Mouse (Mus musculus): Measurements from ENCODE around the gene Olfr1301. TPM values are rescaled to one million over a fixed set of nuclear protein-coding genes. Genes with fewer than 3 reads are reported as not detected.

The Olfr1301 gene
- polyA plus RNA-seq (2015; fragmentation: Nextera tagmentation; extraction: Ambion mirVana), result not detected in 2 replicates

DNA sequence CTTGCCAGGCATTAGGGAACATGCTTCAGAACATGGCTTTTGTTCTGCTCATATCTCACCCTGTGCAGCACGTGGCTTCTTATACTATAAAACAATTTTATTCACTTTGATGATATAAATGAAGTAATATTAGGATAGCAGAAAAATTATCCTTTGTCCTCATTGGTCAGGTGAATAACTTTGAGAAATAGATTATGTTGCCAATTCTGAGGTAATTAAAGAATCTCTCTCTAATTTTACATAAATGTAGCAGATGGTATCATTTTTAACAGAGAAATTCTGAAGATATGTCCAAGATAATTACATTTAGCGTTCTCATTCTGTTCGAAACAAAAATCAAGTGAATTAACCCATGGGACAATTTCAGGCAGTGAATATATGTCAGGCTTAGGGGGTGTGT lies at the start of gene Olfr1301:
Gene Olfr1301, plus strand, starts transcription at position 301 of the 400 bp plus-strand sequence.

DNA sequence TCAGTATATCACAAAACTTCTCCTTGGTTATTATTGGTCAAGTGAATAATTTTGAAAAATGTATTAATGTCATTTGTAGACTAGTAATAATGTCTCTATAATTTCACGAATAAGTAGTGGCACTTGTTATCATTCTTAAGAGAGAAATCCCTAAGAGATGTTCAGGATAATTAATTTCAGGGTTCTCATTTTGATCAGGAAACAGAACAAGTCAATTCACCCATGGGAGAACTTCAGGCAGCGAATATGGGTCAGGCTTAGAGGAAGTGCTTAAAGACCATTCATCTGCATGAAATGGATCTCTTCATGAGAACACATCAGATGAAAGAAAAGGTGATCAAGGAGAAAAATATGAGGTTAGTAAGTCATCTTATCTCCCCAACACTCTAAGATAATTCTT lies 26.3 kb downstream of the Olfr1301 start, which contains the start of gene Olfr1302:
Gene Olfr1302, plus strand, starts transcription at position 301 of the 400 bp plus-strand sequence.

Other genes starting within 250 kb of the Olfr1301 start
- gene Olfr1293-ps, start 225.8 kb upstream of the Olfr1301 start, polyA plus RNA-seq (2015; fragmentation: Nextera tagmentation; extraction: Ambion mirVana), result not detected in 2 replicates
- gene Olfr1294, start 210.7 kb upstream of the Olfr1301 start, polyA plus RNA-seq (2015; fragmentation: Nextera tagmentation; extraction: Ambion mirVana), result not detected in 2 replicates
- gene Olfr1295, start 181.3 kb upstream of the Olfr1301 start, polyA plus RNA-seq (2015; fragmentation: Nextera tagmentation; extraction: Ambion mirVana), result not detected in 2 replicates
- not detected in 2 replicates for gene Olfr1297, start 124.5 kb upstream of the Olfr1301 start, polyA plus RNA-seq (2015; fragmentation: Nextera tagmentation; extraction: Ambion mirVana)
- not detected in 2 replicates for gene Olfr1298, start 101.8 kb upstream of the Olfr1301 start, polyA plus RNA-seq (2015; fragmentation: Nextera tagmentation; extraction: Ambion mirVana)
- gene Olfr1299, start 89.6 kb upstream of the Olfr1301 start, polyA plus RNA-seq (2015; fragmentation: Nextera tagmentation; extraction: Ambion mirVana), result not detected in 2 replicates
- not detected in 2 replicates for gene Olfr1302, start 26.4 kb downstream of the Olfr1301 start, polyA plus RNA-seq (2015; fragmentation: Nextera tagmentation; extraction: Ambion mirVana)
- not detected in 2 replicates for gene Olfr1303, start 69.3 kb downstream of the Olfr1301 start, polyA plus RNA-seq (2015; fragmentation: Nextera tagmentation; extraction: Ambion mirVana)
- not detected in 2 replicates for gene Olfr1305, start 126.1 kb downstream of the Olfr1301 start, polyA plus RNA-seq (2015; fragmentation: Nextera tagmentation; extraction: Ambion mirVana)
- not detected in 2 replicates for gene Olfr1306, start 165.3 kb downstream of the Olfr1301 start, polyA plus RNA-seq (2015; fragmentation: Nextera tagmentation; extraction: Ambion mirVana)
- gene Olfr1307, start 198.4 kb downstream of the Olfr1301 start, polyA plus RNA-seq (2015; fragmentation: Nextera tagmentation; extraction: Ambion mirVana), result not detected in 2 replicates
- not detected in 2 replicates for gene Olfr1308, start 213.9 kb downstream of the Olfr1301 start, polyA plus RNA-seq (2015; fragmentation: Nextera tagmentation; extraction: Ambion mirVana)
- not detected in 2 replicates for gene Olfr1309, start 239.3 kb downstream of the Olfr1301 start, polyA plus RNA-seq (2015; fragmentation: Nextera tagmentation; extraction: Ambion mirVana)

All from adrenal gland, postnatal 0 days (tissue).